Mouse (Mus musculus): ENCODE measurements around the gene Pbsn.
A peak's percentile ranks its signal among the peaks of the same experiment; 100 is the strongest.

Gene Pbsn

DNA sequence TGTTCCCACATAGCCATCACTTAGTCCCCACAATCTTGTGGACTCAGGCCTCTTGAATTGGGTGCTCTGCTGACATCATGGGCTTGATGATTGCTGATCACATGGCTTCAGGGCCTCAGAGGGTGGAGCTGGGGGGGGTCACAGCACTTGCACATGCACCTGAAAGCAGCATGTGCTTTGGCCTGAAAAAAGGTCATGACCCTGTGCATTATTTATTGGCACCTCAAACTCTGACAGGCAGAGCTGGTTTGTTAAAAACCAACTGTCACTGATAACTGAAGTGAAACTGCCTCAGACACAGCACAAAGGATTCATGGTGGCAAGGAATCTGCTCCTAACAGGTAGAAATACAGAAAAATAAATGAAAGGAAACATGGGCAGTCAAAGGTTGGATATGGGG, 55.6 kb downstream of the Pbsn start:
- Histone ChIP-seq H3K4me3 (replicated peaks; ENCODE audit: low read length) (no peak overlapping the region), H3K9me3 (ENCODE audit: low read length) (no peaks in the 10 kb centered on the region)
- no peak for TF ChIP-seq NANOG (IDR thresholded peaks at IDR 0.05; ENCODE audit: borderline replicate concordance, low read length)
- no peak for TF ChIP-seq POU5F1 (IDR thresholded peaks at IDR 0.05; ENCODE audit: borderline replicate concordance, low read length)
- no peak for TF ChIP-seq CTCF (conservative IDR thresholded peaks at IDR 0.05; ENCODE audit: low read length)

DNA sequence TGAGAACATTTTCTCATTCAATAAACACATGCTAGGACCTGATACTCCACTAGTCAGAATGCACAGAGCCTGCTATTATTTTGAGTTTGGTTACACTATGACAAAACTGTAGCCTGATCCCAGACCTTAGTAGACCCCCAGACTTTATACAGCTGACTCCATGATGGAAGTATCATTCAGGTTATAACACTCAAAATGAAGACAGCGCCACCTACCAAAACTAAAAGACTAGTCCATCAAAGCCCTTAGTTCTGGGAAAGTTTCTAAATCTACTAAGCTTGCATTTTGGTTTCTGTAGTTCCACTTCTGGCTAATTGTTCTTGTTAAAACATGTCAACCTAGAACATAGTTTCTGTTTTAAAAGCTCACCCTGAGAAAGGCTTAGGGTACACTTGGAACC, 56.5 kb downstream of the Pbsn start:
- no peaks in the 10 kb centered on the region for H3K9me3 ChIP-seq (ENCODE audit: low read length)
- H3K4me1 ChIP-seq (replicated peaks; ENCODE audit: low read depth, low read length): peaks cover 6% of the 10 kb centered on the region; the same call in 1 of the 2 replicates
- H3K27me3 ChIP-seq (ENCODE audit: insufficient read depth, low read length): no peaks in the 10 kb centered on the region
- no peak for TF ChIP-seq NANOG (IDR thresholded peaks at IDR 0.05; ENCODE audit: borderline replicate concordance, low read length)
- TF ChIP-seq POU5F1 (IDR thresholded peaks at IDR 0.05; ENCODE audit: borderline replicate concordance, low read length): no peak
- TF ChIP-seq CTCF (conservative IDR thresholded peaks at IDR 0.05; ENCODE audit: low read length): no peak
- peak overlapping the region; percentile 84; the same call in 1 of the 2 replicates for H3K4me3 ChIP-seq (replicated peaks; ENCODE audit: low read length)
- H3K36me3 ChIP-seq (ENCODE audit: insufficient read depth, low read length): no peaks in the 10 kb centered on the region

More for the DNA sequence above, 55.6 kb downstream of the Pbsn start:
- Histone ChIP-seq H3K36me3 (ENCODE audit: insufficient read depth, low read length) (no peaks in the 10 kb centered on the region), H3K4me1 (replicated peaks; ENCODE audit: low read depth, low read length) (peaks cover 6% of the 10 kb centered on the region; the same call in 1 of the 2 replicates), H3K27me3 (ENCODE audit: insufficient read depth, low read length) (no peaks in the 10 kb centered on the region)

DNA sequence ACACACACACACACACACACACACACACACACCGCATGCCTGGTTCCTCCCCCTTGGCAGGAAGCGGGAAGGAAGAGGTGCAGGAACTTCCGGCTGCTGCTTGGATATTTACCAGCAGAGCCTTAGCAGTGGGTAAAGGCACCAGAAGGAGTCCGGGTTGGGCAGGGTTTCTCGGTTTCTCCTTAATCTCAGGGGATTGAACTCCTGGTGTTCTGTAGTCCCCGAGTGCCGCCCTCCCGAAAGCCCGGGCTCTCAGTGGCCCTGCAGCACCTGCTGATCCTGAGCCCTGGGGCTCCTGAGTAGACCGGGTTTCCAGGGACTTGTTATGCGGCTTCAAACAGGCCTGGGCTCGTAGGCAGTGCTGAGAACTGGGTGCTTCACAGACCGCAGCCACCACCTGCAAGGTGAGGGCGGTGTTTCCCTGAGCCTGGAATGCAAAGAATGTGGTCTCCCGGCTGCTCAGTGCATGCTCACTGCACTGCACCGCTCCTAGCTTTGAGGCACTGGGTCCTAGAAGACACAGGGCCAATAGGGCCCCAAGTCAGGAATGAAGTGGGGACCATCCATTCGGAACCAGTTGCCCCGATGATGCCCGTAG, 57.1 kb downstream of the Pbsn start, which contains the start of gene Prkx:
Gene Prkx (minus strand): TSS at position 41 of the 598 bp plus-strand sequence.
- no peaks in the 10 kb centered on the region for H3K36me3 ChIP-seq (ENCODE audit: insufficient read depth, low read length)
- H3K27me3 ChIP-seq (ENCODE audit: insufficient read depth, low read length): no peaks in the 10 kb centered on the region
- H3K4me3 ChIP-seq (replicated peaks; ENCODE audit: low read length): peak within 1 kb of the TSS; percentile 84
- TF ChIP-seq NANOG (IDR thresholded peaks at IDR 0.05; ENCODE audit: borderline replicate concordance, low read length) (no peak), CTCF (conservative IDR thresholded peaks at IDR 0.05; ENCODE audit: low read length) (no peak), POU5F1 (IDR thresholded peaks at IDR 0.05; ENCODE audit: borderline replicate concordance, low read length) (no peak)
- H3K4me1 ChIP-seq (replicated peaks; ENCODE audit: low read depth, low read length): peaks cover 6% of the 10 kb centered on the region; the same call in 1 of the 2 replicates
- H3K9me3 ChIP-seq (ENCODE audit: low read length): no peaks in the 10 kb centered on the region

DNA sequence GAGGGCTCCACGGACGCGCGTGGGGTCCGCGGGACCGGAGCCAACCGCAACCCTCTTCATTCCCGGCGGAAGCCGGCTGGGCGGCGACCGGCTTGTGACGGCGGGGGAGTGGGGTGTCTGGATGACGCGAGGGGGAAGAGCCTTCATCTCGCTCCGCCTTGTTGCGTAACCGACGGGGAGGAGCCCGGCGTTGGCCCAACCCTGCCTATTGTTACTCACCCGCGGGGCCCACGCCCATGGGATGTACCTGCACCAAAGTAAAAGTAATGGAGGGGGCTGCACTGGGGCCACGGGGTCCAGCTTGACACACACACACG, 57.6 kb downstream of the Pbsn start:
- Histone ChIP-seq H3K9me3 (ENCODE audit: low read length) (no peaks in the 10 kb centered on the region), H3K4me3 (replicated peaks; ENCODE audit: low read length) (peak overlapping the region; percentile 84)
- no peak for TF ChIP-seq POU5F1 (IDR thresholded peaks at IDR 0.05; ENCODE audit: borderline replicate concordance, low read length)
- TF ChIP-seq NANOG (IDR thresholded peaks at IDR 0.05; ENCODE audit: borderline replicate concordance, low read length): no peak
- no peak for TF ChIP-seq CTCF (conservative IDR thresholded peaks at IDR 0.05; ENCODE audit: low read length)

DNA sequence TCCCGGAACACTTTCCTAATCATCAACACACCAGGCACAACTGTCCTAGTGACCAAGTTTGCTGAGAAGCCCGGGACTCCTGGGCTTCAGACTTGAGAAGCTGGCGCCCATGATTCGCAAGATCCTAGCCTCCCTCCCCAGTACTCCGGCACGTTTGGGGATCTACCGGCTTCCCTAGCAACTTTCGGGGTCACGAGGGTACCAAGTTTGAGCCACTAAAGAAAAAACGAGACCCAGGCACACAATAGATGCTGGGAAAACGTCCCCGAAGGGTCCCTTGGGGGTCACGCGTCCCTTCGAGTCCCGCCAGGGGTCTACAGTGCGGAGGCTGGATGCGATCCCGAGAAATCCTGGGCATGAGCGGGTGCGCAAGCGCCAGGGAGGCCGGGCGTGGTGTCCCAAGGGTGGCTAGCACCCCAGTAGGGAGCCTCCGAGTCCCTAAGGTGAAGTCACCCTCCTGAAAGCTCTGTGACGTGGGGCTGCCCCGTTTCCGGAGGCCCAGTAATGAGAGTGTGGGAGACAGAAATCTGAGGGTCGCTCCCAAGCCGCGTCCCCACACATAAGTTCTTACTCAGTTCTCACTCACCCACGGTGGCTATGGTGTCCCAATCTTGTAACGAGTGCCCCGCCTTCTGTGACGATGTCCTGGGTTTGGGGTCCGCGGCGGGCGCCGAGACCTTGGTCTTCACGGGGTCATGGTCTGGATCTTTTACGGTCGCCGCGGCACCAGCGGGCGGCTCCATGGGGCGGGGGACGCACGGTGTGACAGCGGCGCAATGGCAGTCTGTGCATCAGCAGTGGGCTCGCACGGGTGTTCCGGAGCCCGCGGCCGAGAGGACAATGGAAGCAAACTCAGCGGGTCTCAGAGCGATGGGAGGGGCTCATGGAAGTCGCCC, 58.2 kb downstream of the Pbsn start:
- Histone ChIP-seq H3K27me3 (ENCODE audit: insufficient read depth, low read length) (no peaks in the 10 kb centered on the region), H3K4me1 (replicated peaks; ENCODE audit: low read depth, low read length) (peaks cover 6% of the 10 kb centered on the region; the same call in 1 of the 2 replicates), H3K9me3 (ENCODE audit: low read length) (no peaks in the 10 kb centered on the region), H3K4me3 (replicated peaks; ENCODE audit: low read length) (peak overlapping the region; percentile 84), H3K36me3 (ENCODE audit: insufficient read depth, low read length) (no peaks in the 10 kb centered on the region)
- no peak for TF ChIP-seq CTCF (conservative IDR thresholded peaks at IDR 0.05; ENCODE audit: low read length)

More for the DNA sequence above, 57.6 kb downstream of the Pbsn start:
- peaks cover 6% of the 10 kb centered on the region; the same call in 1 of the 2 replicates for H3K4me1 ChIP-seq (replicated peaks; ENCODE audit: low read depth, low read length)
- H3K36me3 ChIP-seq (ENCODE audit: insufficient read depth, low read length): no peaks in the 10 kb centered on the region
- no peaks in the 10 kb centered on the region for H3K27me3 ChIP-seq (ENCODE audit: insufficient read depth, low read length)

DNA sequence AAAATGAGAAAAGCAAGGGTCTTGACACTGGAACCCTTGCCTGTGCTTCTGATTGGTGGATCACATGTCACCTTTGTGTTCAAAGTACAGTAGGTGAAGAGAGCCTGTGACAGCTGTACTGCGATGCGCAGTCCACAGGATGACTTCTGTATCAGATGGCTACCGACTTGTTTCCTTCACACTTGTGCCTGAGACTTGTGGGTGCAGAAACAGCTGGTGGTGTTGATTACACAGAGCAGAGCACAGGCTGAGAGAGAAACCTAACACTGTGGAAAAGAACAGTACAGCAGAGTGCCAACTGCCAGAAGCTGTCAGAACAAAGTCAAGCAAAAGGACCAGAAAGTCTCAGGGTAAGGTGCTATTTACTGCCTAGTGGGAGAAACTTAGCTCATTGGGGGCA, 64.7 kb downstream of the Pbsn start:
- H3K9me3 ChIP-seq (ENCODE audit: low read length): no peaks in the 10 kb centered on the region
- TF ChIP-seq NANOG (IDR thresholded peaks at IDR 0.05; ENCODE audit: borderline replicate concordance, low read length) (no peak), CTCF (conservative IDR thresholded peaks at IDR 0.05; ENCODE audit: low read length) (no peak), POU5F1 (IDR thresholded peaks at IDR 0.05; ENCODE audit: borderline replicate concordance, low read length) (no peak)
- peaks cover 10% of the 10 kb centered on the region for H3K36me3 ChIP-seq (ENCODE audit: insufficient read depth, low read length)
- no peaks in the 10 kb centered on the region for H3K27me3 ChIP-seq (ENCODE audit: insufficient read depth, low read length)
- no peaks in the 10 kb centered on the region for H3K4me1 ChIP-seq (replicated peaks; ENCODE audit: low read depth, low read length)
- H3K4me3 ChIP-seq (replicated peaks; ENCODE audit: low read length): no peak overlapping the region

All from E14TG2a.4 (cell line).